ENCODE assay signal across 22 mouse cellular contexts in the genomic region with DNA sequence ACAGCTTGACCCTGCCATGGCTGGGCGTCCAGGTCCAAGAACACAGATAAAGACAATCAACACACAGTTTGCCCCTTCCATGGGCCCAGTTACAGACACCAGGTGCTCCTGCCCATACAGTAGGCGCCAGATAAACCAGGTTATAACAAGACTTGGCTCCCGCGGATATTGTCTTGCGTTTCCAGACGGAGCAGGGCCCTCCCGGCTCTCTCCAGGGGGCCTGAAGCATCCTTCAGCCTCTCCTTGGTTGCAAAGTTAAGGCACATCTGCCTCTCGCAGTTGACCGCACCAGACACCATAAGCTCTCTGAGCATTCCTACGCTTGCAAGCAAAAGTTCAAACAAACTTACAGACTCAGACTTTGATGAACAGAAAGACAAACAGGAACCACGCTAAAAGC. TPM values are rescaled to one million over a fixed set of nuclear protein-coding genes. Genes with fewer than 3 reads are reported as not detected.
DNase-seq lines count a peak whose midpoint lies in the region; ATAC-seq lines count a peak whose summit lies in the region.
"Had no signal": no experiment of that assay in that cellular context is flagged by ENCODE, and none has a peak within 500 bp of the region (broad histone marks: within the 10 kb centered on the region; RNA-seq: fewer than 3 reads in every experiment).

No protein-coding gene starts in this region.

- H3K4me3 ChIP-seq in heart, embryonic 10.5 days: no peak overlapping the region
- no peak overlapping the region for H3K4me3 ChIP-seq in heart, embryonic 12.5 days
- no peak overlapping the region for H3K4me3 ChIP-seq in kidney, embryonic 15.5 days (replicated peaks)
- H3K4me3 ChIP-seq: embryonic facial prominence, embryonic 10.5 days; embryonic facial prominence, embryonic 12.5 days; forebrain, embryonic 13.5 days; forebrain, embryonic 15.5 days had no signal

- no peaks in the 10 kb centered on the region for H3K4me1 ChIP-seq in heart, embryonic 10.5 days
- H3K4me1 ChIP-seq in heart, embryonic 12.5 days (replicated peaks): no peaks in the 10 kb centered on the region
- H3K4me1 ChIP-seq in kidney, embryonic 15.5 days: no peaks in the 10 kb centered on the region
- H3K4me1 ChIP-seq: embryonic facial prominence, embryonic 10.5 days; embryonic facial prominence, embryonic 12.5 days; forebrain, embryonic 13.5 days; forebrain, embryonic 15.5 days had no signal

- DNase-seq in heart, embryonic 10.5 days (ENCODE audit: low spot score): peak; percentile 64
- DNase-seq in ES-CJ7 (ENCODE audit: low read depth, low spot score) (peak; percentile 25), R1 (ENCODE audit: low read depth, low spot score) (peak; percentile 33)
- DNase-seq in spleen, postnatal 36 days (ENCODE audit: low spot score in 2 of 2): no peak
- DNase-seq: adrenal gland, adult 8-10 months; adrenal gland, postnatal 14 days; adrenal gland, postnatal 36 days; cerebellum, adult 11-12 months; cerebellum, adult 2 months; cerebellum, adult 9-10 months; cerebellum, postnatal 10 days; cerebellum, postnatal 25 days; forebrain, postnatal 0 days had no signal

- no peak overlapping the region for H3K4me2 ChIP-seq in heart, embryonic 12.5 days
- no peak overlapping the region for H3K4me2 ChIP-seq in kidney, embryonic 15.5 days
- H3K4me2 ChIP-seq: embryonic facial prominence, embryonic 12.5 days; forebrain, embryonic 13.5 days; forebrain, embryonic 15.5 days had no signal

- peaks cover 8% of the 10 kb centered on the region for H3K9me3 ChIP-seq in heart, embryonic 10.5 days
- H3K9me3 ChIP-seq in heart, embryonic 12.5 days (replicated peaks): peaks cover 23% of the 10 kb centered on the region
- H3K9me3 ChIP-seq in kidney, embryonic 15.5 days (replicated peaks): peaks cover 12% of the 10 kb centered on the region

- WGBS in heart, embryonic 10.5 days: 90% methylated on average over 11 of the region's 11 CpGs
- WGBS in heart, embryonic 12.5 days: 84% methylated on average over 11 of the region's 11 CpGs
- WGBS in kidney, embryonic 15.5 days: 88% methylated on average over 11 of the region's 11 CpGs

- H3K36me3 ChIP-seq in heart, embryonic 10.5 days: peaks cover 43% of the 10 kb centered on the region
- peaks cover 43% of the 10 kb centered on the region for H3K36me3 ChIP-seq in heart, embryonic 12.5 days
- peaks cover 26% of the 10 kb centered on the region for H3K36me3 ChIP-seq in kidney, embryonic 15.5 days
- H3K36me3 ChIP-seq: G1E had no signal

- no peak overlapping the region for H3K9ac ChIP-seq in heart, embryonic 12.5 days
- H3K9ac ChIP-seq in kidney, embryonic 15.5 days: no peak overlapping the region
- H3K9ac ChIP-seq: embryonic facial prominence, embryonic 12.5 days; forebrain, embryonic 13.5 days; forebrain, embryonic 15.5 days; forebrain, postnatal 0 days had no signal

- no peak overlapping the region for H3K27ac ChIP-seq in heart, embryonic 10.5 days
- no peak overlapping the region for H3K27ac ChIP-seq in heart, embryonic 12.5 days (ENCODE audit: poor library complexity, severe bottlenecking)
- no peak overlapping the region for H3K27ac ChIP-seq in kidney, embryonic 15.5 days
- H3K27ac ChIP-seq: embryonic facial prominence, embryonic 10.5 days; embryonic facial prominence, embryonic 12.5 days; forebrain, embryonic 13.5 days; forebrain, embryonic 15.5 days had no signal

- H3K27me3 ChIP-seq in heart, embryonic 10.5 days (ENCODE audit: insufficient read depth, poor library complexity, severe bottlenecking): no peaks in the 10 kb centered on the region
- H3K27me3 ChIP-seq in heart, embryonic 12.5 days (replicated peaks): no peaks in the 10 kb centered on the region
- H3K27me3 ChIP-seq in kidney, embryonic 15.5 days: no peaks in the 10 kb centered on the region
- H3K27me3 ChIP-seq: embryonic facial prominence, embryonic 12.5 days; forebrain, embryonic 13.5 days; forebrain, embryonic 15.5 days; Patski had no signal

- ATAC-seq in heart, embryonic 12.5 days (ENCODE audit: insufficient number of reproducible peaks, low FRiP score): no peak
- no peak for ATAC-seq in kidney, embryonic 15.5 days (replicated peaks; ENCODE audit: low FRiP score)
- ATAC-seq: activated CD4-positive, CD25-positive, alpha-beta regulatory T cell, adult 4 months; forebrain, embryonic 13.5 days; forebrain, embryonic 15.5 days; forebrain, postnatal 0 days; Patski had no signal

RNA-seq across cellular contexts. Expression of gene Phyh, which starts 22.0 kb away (rescaled TPM):
- 59.7 and 84.7 TPM in 2 replicates for polyA plus RNA-seq in heart, embryonic 10.5 days (2016; fragmentation: Nextera tagmentation; extraction: Ambion mirVana)
- polyA plus RNA-seq in heart, embryonic 12.5 days (2016; fragmentation: Nextera tagmentation; extraction: Ambion mirVana): 132 and 140 TPM in 2 replicates
- polyA plus RNA-seq in kidney, embryonic 15.5 days (2015; fragmentation: Nextera tagmentation; extraction: Ambion mirVana): 55.2 and 59.5 TPM in 2 replicates

RNA-seq across cellular contexts. Expression of gene Ucma, which starts 35.1 kb away (rescaled TPM):
- not detected in 2 replicates for polyA plus RNA-seq in heart, embryonic 10.5 days (2016; fragmentation: Nextera tagmentation; extraction: Ambion mirVana)
- not detected in 2 replicates for polyA plus RNA-seq in heart, embryonic 12.5 days (2016; fragmentation: Nextera tagmentation; extraction: Ambion mirVana)
- polyA plus RNA-seq in kidney, embryonic 15.5 days (2015; fragmentation: Nextera tagmentation; extraction: Ambion mirVana): not detected in 2 replicates
- polyA plus RNA-seq: activated CD4-positive, CD25-positive, alpha-beta regulatory T cell, adult 4 months; embryonic facial prominence, embryonic 12.5 days; forebrain, embryonic 15.5 days; G1E; Patski had no signal

RNA-seq across cellular contexts. Expression of gene Sephs1, which starts 59.5 kb away (rescaled TPM):
- 60.2 and 71.3 TPM in 2 replicates for polyA plus RNA-seq in heart, embryonic 10.5 days (2016; fragmentation: Nextera tagmentation; extraction: Ambion mirVana)
- polyA plus RNA-seq in heart, embryonic 12.5 days (2016; fragmentation: Nextera tagmentation; extraction: Ambion mirVana): 58.4 and 61.0 TPM in 2 replicates
- 83.5 and 84.2 TPM in 2 replicates for polyA plus RNA-seq in kidney, embryonic 15.5 days (2015; fragmentation: Nextera tagmentation; extraction: Ambion mirVana)

Comparison
In these comparisons a context has a peak if more than half of its experiments do, and no peak if none do; other contexts are left out.
1. DNase-seq: peak in heart, embryonic 10.5 days (single experiment), ES-CJ7 (single experiment) and R1 (single experiment); none in spleen, postnatal 36 days (0 of 2).